Mouse (Mus musculus): ENCODE data around the gene Lrmp. TPM values are rescaled to one million over a fixed set of nuclear protein-coding genes. Genes with fewer than 3 reads are reported as not detected.

Gene Lrmp
- total and polyA plus RNA-seq, 3 experiments = 64.3 to 70.1 TPM; not detected in 1

GRCm38 (mm10) chr6:145186096-145186495 is 70.6 kb downstream of the Lrmp start:
- no peaks in the 10 kb centered on the region for H3K9me3 ChIP-seq (replicated peaks; ENCODE audit: insufficient read depth, low read length)
- H3K36me3 ChIP-seq (ENCODE audit: control insufficient read depth in 1 of 2, insufficient read depth in 2 of 2, low read length in 2 of 2) = no peaks in the 10 kb centered on the region
- TF ChIP-seq USF1 (IDR thresholded peaks at IDR 0.05; ENCODE audit: low read depth, low read length) = no peak
- TF ChIP-seq KAT2A (conservative IDR thresholded peaks at IDR 0.05; ENCODE audit: low read depth, low read length) = no peak
- no peak for TF ChIP-seq MEF2A (IDR thresholded peaks at IDR 0.05; ENCODE audit: extremely low read depth, insufficient replicate concordance, low read depth, low read length, poor library complexity, severe bottlenecking)
- TF ChIP-seq NRF1 (IDR thresholded peaks at IDR 0.05; ENCODE audit: insufficient read depth, low read depth, low read length, poor library complexity, severe bottlenecking) = no peak
- no peak for TF ChIP-seq POLR2AphosphoS2 (IDR thresholded peaks at IDR 0.05; ENCODE audit: low read length)
- TF ChIP-seq TBP (IDR thresholded peaks at IDR 0.05; ENCODE audit: low read depth, low read length) = no peak
- TF ChIP-seq TCF12 (IDR thresholded peaks at IDR 0.05; ENCODE audit: low read depth, low read length) = no peak
- no peak overlapping the region for H3K9ac ChIP-seq (ENCODE audit: control insufficient read depth, low read depth, low read length, poor library complexity, severe bottlenecking)
- no peak overlapping the region for H3K4me3 ChIP-seq (ENCODE audit: control insufficient read depth in 1 of 2, insufficient read depth in 1 of 2, low read depth in 2 of 2, low read length in 2 of 2)
- no peak overlapping the region for H3K27ac ChIP-seq (ENCODE audit: control insufficient read depth, low read depth, low read length)
- H3K79me2 ChIP-seq (ENCODE audit: control insufficient read depth, insufficient read depth, low read length, poor library complexity) = no peaks in the 10 kb centered on the region
- H3K27me3 ChIP-seq (ENCODE audit: control insufficient read depth in 1 of 2, insufficient read depth in 2 of 2, low read length in 2 of 2) = no peaks in the 10 kb centered on the region
- peaks cover 0 to 2% of the 10 kb centered on the region in 2 experiments; a peak in 1 of 4 replicates for H3K4me1 ChIP-seq (ENCODE audit: control insufficient read depth in 1 of 2, insufficient read depth in 2 of 2, low read length in 2 of 2)
- no peak for DNase-seq (ENCODE audit: low read depth, low spot score)

- Histone ChIP-seq H3K9ac (ENCODE audit: control insufficient read depth, low read depth, low read length, poor library complexity, severe bottlenecking) (peak overlapping the region; percentile 51), H3K9me3 (replicated peaks; ENCODE audit: insufficient read depth, low read length) (no peaks in the 10 kb centered on the region), H3K27ac (ENCODE audit: control insufficient read depth, low read depth, low read length) (no peak overlapping the region; the same call in 1 of the 2 replicates), H3K79me2 (ENCODE audit: control insufficient read depth, insufficient read depth, low read length, poor library complexity) (no peaks in the 10 kb centered on the region), H3K36me3 (ENCODE audit: control insufficient read depth in 1 of 2, insufficient read depth in 2 of 2, low read length in 2 of 2) (no peaks in the 10 kb centered on the region), H3K4me1 (ENCODE audit: control insufficient read depth in 1 of 2, insufficient read depth in 2 of 2, low read length in 2 of 2) (no peaks in the 10 kb centered on the region), H3K4me3 (ENCODE audit: control insufficient read depth in 1 of 2, insufficient read depth in 1 of 2, low read depth in 2 of 2, low read length in 2 of 2) (peak overlapping the region; percentile 57 to 63), H3K27me3 (ENCODE audit: control insufficient read depth in 1 of 2, insufficient read depth in 2 of 2, low read length in 2 of 2) (no peaks in the 10 kb centered on the region)
- peak; percentile 81 for DNase-seq (ENCODE audit: low read depth, low spot score)
- TF ChIP-seq E2F4 (IDR thresholded peaks at IDR 0.05; ENCODE audit: borderline replicate concordance, low read depth, low read length) (no peak), ZC3H11A (IDR thresholded peaks at IDR 0.05; ENCODE audit: low read depth, low read length) (peak; percentile 59), BHLHE40 (IDR thresholded peaks at IDR 0.05; ENCODE audit: borderline replicate concordance, low read depth, low read length) (no peak), SIN3A (IDR thresholded peaks at IDR 0.05; ENCODE audit: low read length) (no peak; the same call in 1 of the 2 replicates), MYC (IDR thresholded peaks at IDR 0.05; ENCODE audit: low read depth, low read length) (peak; percentile 55; the same call in 1 of the 2 replicates), MYB (IDR thresholded peaks at IDR 0.05; ENCODE audit: low read depth, low read length) (no peak), USF1 (IDR thresholded peaks at IDR 0.05; ENCODE audit: low read depth, low read length) (peak; percentile 94), TAL1 (IDR thresholded peaks at IDR 0.05; ENCODE audit: low read length) (no peak), EP300 (IDR thresholded peaks at IDR 0.05; ENCODE audit: low read depth in 1 of 2, low read length in 2 of 2) (no peak), ELF1 (IDR thresholded peaks at IDR 0.05; ENCODE audit: low read depth, low read length) (no peak), SMC3 (IDR thresholded peaks at IDR 0.05; ENCODE audit: low read depth, low read length) (peak; percentile 59), MAX (IDR thresholded peaks at IDR 0.05; ENCODE audit: low read length) (peak; percentile 96), MAFK (IDR thresholded peaks at IDR 0.05; ENCODE audit: borderline replicate concordance, low read depth, low read length) (no peak), TCF12 (IDR thresholded peaks at IDR 0.05; ENCODE audit: low read depth, low read length) (no peak), RAD21 (IDR thresholded peaks at IDR 0.05; ENCODE audit: low read depth, low read length) (peak; percentile 82), MXI1 (IDR thresholded peaks at IDR 0.05; ENCODE audit: low read depth, low read length) (peak; percentile 85), POLR2AphosphoS2 (IDR thresholded peaks at IDR 0.05; ENCODE audit: low read length) (no peak), CHD2 (IDR thresholded peaks at IDR 0.05; ENCODE audit: low read length) (no peak), KAT2A (conservative IDR thresholded peaks at IDR 0.05; ENCODE audit: low read depth, low read length) (no peak), NELFE (IDR thresholded peaks at IDR 0.05; ENCODE audit: low read depth, low read length) (no peak), POLR2A (IDR thresholded peaks at IDR 0.05; ENCODE audit: control insufficient read depth in 1 of 2, insufficient read depth in 1 of 2, low read depth in 1 of 2, low read length in 2 of 2, poor library complexity in 1 of 2) (no peak), ZMIZ1 (IDR thresholded peaks at IDR 0.05; ENCODE audit: low read depth, low read length) (no peak), USF2 (IDR thresholded peaks at IDR 0.05; ENCODE audit: borderline replicate concordance in 1 of 2, insufficient read depth in 1 of 2, low read depth in 1 of 2, low read length in 2 of 2) (peak; percentile 50 to 72; a peak in 3 of 4 replicates), GABPA (IDR thresholded peaks at IDR 0.05; ENCODE audit: low read depth, low read length) (no peak), CTCF (IDR thresholded peaks at IDR 0.05 in 2 of 3, conservative IDR thresholded peaks at IDR 0.05 in 1 of 3; ENCODE audit: control insufficient read depth in 1 of 3, insufficient read depth in 1 of 3, low read depth in 2 of 3, low read length in 3 of 3, poor library complexity in 1 of 3, severe bottlenecking in 1 of 3) (peak in 2 of 3 experiments; percentile 40 to 60; a peak in 3 of 6 replicates)
These were observed 71.9 kb downstream of the Lrmp start for GRCm38 (mm10) chr6:145187093-145188088.

Measured in MEL (cell line).